Mouse (Mus musculus): ENCODE measurements around the gene C2cd5. TPM values are rescaled to one million over a fixed set of nuclear protein-coding genes. Genes with fewer than 3 reads are reported as not detected.

Gene C2cd5
- polyA plus RNA-seq (2014; fragmentation: Illumina TruSeq; extraction: RNeasy Lipid Tissue Mini Kit (QIAGEN cat#74804); ENCODE audit: low read depth, low replicate concordance), result 30.2 TPM

GRCm38 (mm10) chr6:143099681-143100382, at the start of gene C2cd5:
C2cd5 (minus strand) TSS chr6:143100141.

GRCm38 (mm10) chr6:142964076-142964530, 135.8 kb downstream of the C2cd5 start, which contains the start of gene St8sia1:
St8sia1 (minus strand) TSS chr6:142964452.

Other genes starting within 250 kb of the C2cd5 start
- gene St8sia1, start 135.7 kb downstream of the C2cd5 start, polyA plus RNA-seq (2014; fragmentation: Illumina TruSeq; extraction: RNeasy Lipid Tissue Mini Kit (QIAGEN cat#74804); ENCODE audit: low read depth, low replicate concordance), result 50.8 TPM
- gene Etnk1, start 67.1 kb upstream of the C2cd5 start, polyA plus RNA-seq (2014; fragmentation: Illumina TruSeq; extraction: RNeasy Lipid Tissue Mini Kit (QIAGEN cat#74804); ENCODE audit: low read depth, low replicate concordance), result 414 TPM